Mouse (Mus musculus) liver, embryonic 15.5 days (tissue): ENCODE data around the gene Pomp. TPM values are rescaled to one million over a fixed set of nuclear protein-coding genes. Genes with fewer than 3 reads are reported as not detected.
A peak's percentile ranks its signal among the peaks of the same experiment; 100 is the strongest.

Experiments used
- ATAC-seq: fragments of 200-750 bp; cut with Nextera tagmentation; 2 replicates; pipeline ENCODE4 v1.8.0; 2017; ENCODE audit warnings: moderate number of reproducible peaks, mild to moderate bottlenecking, moderate library complexity; ENCODE audit not compliant: insufficient read depth
- H3K27ac ChIP-seq: fragments of 300-500 bp; sonication (generic); replicated peaks from 2 replicates; pipeline ENCODE4 v1.5.1; 2015; ENCODE audit warnings: mild to moderate bottlenecking, inconsistent platforms
- H3K27me3 ChIP-seq: fragments of 300-500 bp; sonication (generic); 2 replicates; pipeline ENCODE4 v1.6.1; 2015; ENCODE audit warnings: mild to moderate bottlenecking, inconsistent platforms
- H3K36me3 ChIP-seq: fragments of 300-500 bp; sonication (generic); replicated peaks from 2 replicates; pipeline ENCODE4 v1.6.1; 2015; ENCODE audit warnings: moderate library complexity, mild to moderate bottlenecking, inconsistent platforms
- H3K4me1 ChIP-seq: fragments of 300-500 bp; sonication (generic); replicated peaks from 2 replicates; pipeline ENCODE4 v1.6.1; 2015; ENCODE audit warnings: inconsistent platforms
- H3K4me2 ChIP-seq: fragments of 300-500 bp; sonication (generic); 2 replicates; pipeline ENCODE4 v1.6.1; 2015; ENCODE audit warnings: moderate library complexity, mild to moderate bottlenecking, inconsistent platforms
- H3K4me3 ChIP-seq: fragments of 300-500 bp; sonication (generic); replicated peaks from 2 replicates; pipeline ENCODE4 v1.5.1; 2015; ENCODE audit warnings: mild to moderate bottlenecking, inconsistent platforms
- H3K9ac ChIP-seq: fragments of 300-500 bp; sonication (generic); 2 replicates; pipeline ENCODE4 v1.6.1; 2015; ENCODE audit warnings: moderate library complexity, mild to moderate bottlenecking, inconsistent platforms
- H3K9me3 ChIP-seq: fragments of 300-500 bp; sonication (generic); replicated peaks from 2 replicates; pipeline ENCODE4 v1.6.1; 2016; ENCODE audit warnings: inconsistent platforms
- WGBS: fragments of 180-500 bp; shearing (Covaris S2); methylation state at CpG from one replicate; pipeline ENCODE4 v1.1.7; 2015; ENCODE audit warnings: mixed read lengths; ENCODE audit not compliant: insufficient replicate concordance; 5-methylcytosine and 5-hydroxymethylcytosine counted together
- polyA plus RNA-seq: library from polyadenylated mRNA; unstranded; fragments of >200 nt; fragmentation: Nextera tagmentation; extraction: Ambion mirVana; gene quantifications from 2 replicates; pipeline ENCODE4 v1.2.1, GENCODE M21; 2015

Gene Pomp
- polyA plus RNA-seq, 1 experiment from 2014 or later, result 209 TPM

DNA sequence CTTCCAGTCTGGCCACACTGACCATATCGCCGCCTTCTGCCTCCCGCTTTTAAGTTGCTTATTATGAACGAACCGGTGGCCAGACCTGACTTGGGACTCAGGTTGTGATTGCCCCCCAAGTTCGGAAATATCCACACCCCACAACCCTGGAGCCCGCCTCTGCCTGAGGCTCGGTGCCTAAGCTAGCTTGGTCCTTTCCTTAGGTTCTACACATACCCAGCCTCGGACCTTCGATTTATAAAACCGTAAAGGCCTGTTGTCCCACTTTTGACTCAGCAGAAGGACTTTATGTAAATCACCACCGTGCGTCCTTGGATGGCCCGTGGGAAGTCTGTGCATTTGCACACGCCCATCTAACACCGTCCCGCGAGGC lies 199 bp upstream of the Pomp start:
- Histone ChIP-seq H3K27me3 (no peaks in the 10 kb centered on the region), H3K27ac (peak overlapping the region; percentile 76), H3K36me3 (peaks cover 29% of the 10 kb centered on the region), H3K9me3 (no peaks in the 10 kb centered on the region), H3K4me2 (peak overlapping the region; percentile 78), H3K9ac (peak overlapping the region; percentile 70), H3K4me3 (peak overlapping the region; percentile 85), H3K4me1 (peaks cover 21% of the 10 kb centered on the region)
- no peak for ATAC-seq
- WGBS, result 3% methylated on average over 18 of the region's 18 CpGs

DNA sequence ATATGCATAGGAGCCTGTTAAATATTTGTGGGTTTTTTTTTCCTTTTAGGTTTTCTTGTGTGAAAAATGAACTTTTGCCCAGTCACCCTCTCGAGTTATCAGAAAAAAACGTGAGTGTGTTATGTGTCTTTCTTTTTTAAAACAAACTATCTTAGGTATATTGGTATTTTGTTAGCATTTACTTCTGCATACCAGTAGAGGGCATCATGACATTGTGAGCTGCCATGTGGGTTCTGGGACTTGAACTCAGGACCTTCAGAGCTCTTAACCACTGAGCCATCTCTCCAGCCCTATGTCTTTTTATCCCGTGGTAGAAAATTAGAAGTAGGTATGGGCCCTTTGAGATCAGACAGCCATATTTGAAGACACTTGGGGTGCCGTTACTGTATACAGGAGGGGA lies 8.4 kb downstream of the Pomp start:
- Histone ChIP-seq H3K27me3 (no peaks in the 10 kb centered on the region), H3K9ac (no peak overlapping the region), H3K4me2 (no peak overlapping the region), H3K4me1 (peaks cover 3% of the 10 kb centered on the region; the same call in 1 of the 2 replicates), H3K4me3 (no peak overlapping the region), H3K9me3 (no peaks in the 10 kb centered on the region), H3K27ac (no peak overlapping the region), H3K36me3 (peaks cover 94% of the 10 kb centered on the region)
- WGBS, result 69% methylated on average over 4 of the region's 4 CpGs
- no peak for ATAC-seq

DNA sequence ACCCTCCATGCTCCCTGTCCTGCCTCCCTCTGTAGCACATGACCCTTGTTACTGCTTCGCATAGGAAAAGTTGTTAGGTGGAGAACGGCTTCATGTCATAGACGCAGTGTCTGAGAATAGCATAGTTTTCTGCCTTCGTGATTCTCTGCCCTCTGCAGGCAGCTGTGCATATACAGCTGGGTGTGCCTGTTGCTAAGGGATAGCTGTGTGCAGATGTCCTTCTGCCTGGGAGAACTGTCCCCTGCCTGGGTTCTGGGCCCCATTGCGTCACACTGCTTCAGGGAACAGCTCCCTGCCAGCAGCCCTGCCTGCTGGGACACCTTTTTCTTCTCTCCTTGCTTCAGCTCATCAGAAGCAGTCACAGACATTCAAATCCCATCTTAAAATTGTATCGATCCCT lies 9.3 kb downstream of the Pomp start:
- Histone ChIP-seq H3K36me3 (peaks cover 94% of the 10 kb centered on the region), H3K4me3 (no peak overlapping the region), H3K27ac (no peak overlapping the region), H3K4me1 (peaks cover 9% of the 10 kb centered on the region), H3K27me3 (no peaks in the 10 kb centered on the region), H3K9ac (no peak overlapping the region), H3K9me3 (no peaks in the 10 kb centered on the region), H3K4me2 (no peak overlapping the region)
- ATAC-seq, result no peak
- 73% methylated on average over 6 of the region's 6 CpGs for WGBS

DNA sequence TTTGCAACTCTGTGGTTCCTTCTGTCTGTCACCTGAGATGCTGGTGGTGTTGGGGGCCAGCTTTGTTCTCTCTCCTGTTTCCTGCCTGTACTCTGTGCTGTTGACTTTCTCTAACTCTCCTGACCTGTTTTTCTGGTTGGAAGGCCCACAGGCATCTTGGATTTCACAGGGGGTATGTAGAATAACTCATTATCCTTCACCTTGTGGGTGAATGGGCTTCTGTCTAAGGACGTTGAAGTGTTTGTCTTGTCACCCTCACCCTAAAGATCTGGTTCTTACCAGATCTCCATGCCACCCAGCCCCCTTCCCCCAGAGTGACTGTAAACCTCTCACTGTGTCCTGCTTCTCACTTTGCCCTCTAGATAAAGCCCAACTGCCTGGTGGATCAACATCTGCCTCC lies 10.0 kb downstream of the Pomp start:
- H3K27me3 ChIP-seq, result no peaks in the 10 kb centered on the region
- H3K4me2 ChIP-seq, result no peak overlapping the region
- peaks cover 94% of the 10 kb centered on the region for H3K36me3 ChIP-seq
- H3K27ac ChIP-seq, result no peak overlapping the region
- H3K9me3 ChIP-seq, result no peaks in the 10 kb centered on the region
- no peak overlapping the region for H3K9ac ChIP-seq
- no peak for ATAC-seq
- 51% methylated on average over 1 of the region's 1 CpGs for WGBS
- H3K4me1 ChIP-seq, result peaks cover 15% of the 10 kb centered on the region
- no peak overlapping the region for H3K4me3 ChIP-seq

DNA sequence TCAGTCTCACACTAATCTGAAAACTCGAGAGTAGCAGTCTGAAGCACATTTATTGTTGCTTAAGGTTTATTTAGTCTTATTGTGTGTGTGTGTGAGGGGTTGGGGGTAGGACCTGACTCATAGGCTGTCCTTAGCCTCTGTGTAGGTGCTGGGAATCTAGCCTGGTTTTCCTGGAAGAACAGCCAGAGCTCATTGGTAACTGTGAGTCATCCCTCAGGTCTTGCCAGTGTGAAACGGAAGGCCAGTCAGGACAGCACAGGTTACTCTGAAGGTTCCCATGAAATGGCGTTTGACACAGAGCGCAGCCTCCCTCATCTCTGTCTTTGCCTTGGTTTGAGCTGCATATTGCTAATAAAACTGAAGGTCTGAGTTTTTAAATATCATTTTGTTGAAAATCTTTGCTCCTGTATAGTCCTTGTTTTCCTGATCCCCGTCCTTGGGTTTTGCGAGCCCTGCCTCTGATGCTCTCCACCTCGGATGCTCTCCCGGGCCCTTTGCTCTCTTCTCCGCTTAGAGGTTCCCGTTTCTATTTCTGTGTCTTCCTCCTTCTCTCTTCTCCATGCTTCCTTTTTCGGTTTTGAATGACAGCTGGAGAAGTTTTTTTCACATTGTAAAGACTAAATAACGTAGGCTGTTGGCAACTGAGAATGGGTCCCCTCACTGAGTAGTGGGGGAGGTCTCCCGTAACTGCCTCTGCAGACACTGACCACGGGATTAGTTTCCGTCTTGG lies 11.0 kb downstream of the Pomp start:
- Histone ChIP-seq H3K4me2 (no peak overlapping the region), H3K36me3 (peaks cover 96% of the 10 kb centered on the region), H3K27me3 (no peaks in the 10 kb centered on the region), H3K27ac (no peak overlapping the region), H3K9me3 (no peaks in the 10 kb centered on the region), H3K4me3 (no peak overlapping the region), H3K9ac (no peak overlapping the region), H3K4me1 (peaks cover 20% of the 10 kb centered on the region)
- no peak for ATAC-seq
- 58% methylated on average over 15 of the region's 15 CpGs for WGBS

DNA sequence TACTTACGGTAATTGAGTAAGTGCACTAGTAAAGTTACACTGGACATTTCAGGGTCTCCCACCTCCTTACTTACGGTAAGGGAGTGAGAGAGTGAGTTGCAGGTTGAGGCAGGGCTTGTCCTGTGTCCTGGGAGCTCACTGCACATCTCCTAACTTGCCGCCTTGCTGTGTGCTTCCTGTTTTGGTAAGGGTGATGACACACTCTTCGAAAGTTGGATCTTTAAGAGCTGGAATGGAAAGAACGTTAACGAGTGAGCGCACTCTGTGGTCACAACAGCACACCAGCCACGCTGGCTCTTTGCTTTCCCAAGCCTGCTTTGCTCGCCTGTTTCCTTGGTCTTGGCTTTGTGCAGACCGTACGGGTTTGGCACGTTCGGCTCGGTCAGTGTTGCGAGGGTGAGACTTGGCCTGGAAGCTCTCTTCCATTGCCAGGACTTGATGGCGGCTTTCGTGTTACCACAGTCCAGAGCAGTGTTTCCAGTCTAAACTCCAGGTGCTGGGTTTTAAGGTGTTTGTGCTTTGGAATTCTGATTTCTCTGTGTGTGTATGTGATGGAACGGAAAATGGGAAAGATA lies 14.3 kb downstream of the Pomp start:
- Histone ChIP-seq H3K4me3 (no peak overlapping the region), H3K4me1 (peaks cover 17% of the 10 kb centered on the region), H3K4me2 (no peak overlapping the region), H3K36me3 (peaks cover 98% of the 10 kb centered on the region), H3K27ac (no peak overlapping the region), H3K27me3 (no peaks in the 10 kb centered on the region), H3K9me3 (no peaks in the 10 kb centered on the region), H3K9ac (no peak overlapping the region)
- WGBS, result 80% methylated on average over 18 of the region's 18 CpGs
- no peak for ATAC-seq

DNA sequence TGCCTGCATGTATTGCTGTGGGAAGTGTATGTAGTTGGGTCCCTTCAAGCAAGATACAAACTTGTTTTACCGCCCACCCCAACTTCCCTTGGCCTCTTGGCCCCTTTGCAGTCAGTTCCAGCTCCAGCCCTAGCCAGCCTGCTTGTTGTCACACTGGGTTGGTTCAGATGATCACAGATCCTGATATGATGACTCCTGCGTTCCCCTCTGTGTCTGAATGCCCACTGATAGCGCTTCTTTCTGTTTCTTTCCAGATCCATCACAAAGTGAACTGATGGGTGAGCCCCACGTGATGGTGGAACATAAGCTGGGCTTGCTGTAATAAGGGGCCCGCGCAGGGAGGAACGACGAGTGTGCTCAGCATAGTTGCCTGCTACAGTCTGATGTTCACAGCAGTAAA lies 14.9 kb downstream of the Pomp start:
- ATAC-seq, result peak; percentile 45

DNA sequence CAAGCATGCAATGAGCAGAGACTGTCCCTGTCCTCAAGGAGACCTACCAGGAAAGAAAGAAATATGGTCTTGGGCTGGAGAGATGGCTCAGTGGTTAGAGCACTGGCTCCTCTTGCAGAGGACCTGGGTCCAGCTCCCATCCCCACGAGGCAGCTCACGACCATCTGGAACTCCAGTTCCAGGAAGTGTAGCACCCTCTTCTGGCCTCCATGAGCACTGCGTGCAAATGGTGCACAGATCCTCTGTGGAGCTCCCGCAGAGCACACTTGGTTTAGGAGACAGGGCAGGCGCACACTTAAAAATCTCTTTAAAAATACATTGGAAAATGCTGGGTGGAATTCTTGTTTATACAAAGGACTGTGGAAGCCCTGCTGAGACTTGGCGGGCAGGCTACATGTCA lies 17.3 kb downstream of the Pomp start:
- peaks cover 29% of the 10 kb centered on the region for H3K4me1 ChIP-seq
- no peak overlapping the region for H3K4me3 ChIP-seq
- H3K36me3 ChIP-seq, result peaks cover 99% of the 10 kb centered on the region
- ATAC-seq, result no peak
- WGBS, result 82% methylated on average over 6 of the region's 6 CpGs
- no peak overlapping the region for H3K4me2 ChIP-seq
- H3K27ac ChIP-seq, result no peak overlapping the region
- H3K27me3 ChIP-seq, result no peaks in the 10 kb centered on the region
- H3K9me3 ChIP-seq, result no peaks in the 10 kb centered on the region
- H3K9ac ChIP-seq, result no peak overlapping the region

More for the DNA sequence above, 14.9 kb downstream of the Pomp start:
- Histone ChIP-seq H3K9me3 (no peaks in the 10 kb centered on the region), H3K4me3 (no peak overlapping the region), H3K36me3 (peaks cover 98% of the 10 kb centered on the region), H3K27ac (no peak overlapping the region), H3K27me3 (no peaks in the 10 kb centered on the region), H3K4me2 (no peak overlapping the region), H3K4me1 (peaks cover 23% of the 10 kb centered on the region), H3K9ac (no peak overlapping the region)
- WGBS, result 59% methylated on average over 8 of the region's 8 CpGs

DNA sequence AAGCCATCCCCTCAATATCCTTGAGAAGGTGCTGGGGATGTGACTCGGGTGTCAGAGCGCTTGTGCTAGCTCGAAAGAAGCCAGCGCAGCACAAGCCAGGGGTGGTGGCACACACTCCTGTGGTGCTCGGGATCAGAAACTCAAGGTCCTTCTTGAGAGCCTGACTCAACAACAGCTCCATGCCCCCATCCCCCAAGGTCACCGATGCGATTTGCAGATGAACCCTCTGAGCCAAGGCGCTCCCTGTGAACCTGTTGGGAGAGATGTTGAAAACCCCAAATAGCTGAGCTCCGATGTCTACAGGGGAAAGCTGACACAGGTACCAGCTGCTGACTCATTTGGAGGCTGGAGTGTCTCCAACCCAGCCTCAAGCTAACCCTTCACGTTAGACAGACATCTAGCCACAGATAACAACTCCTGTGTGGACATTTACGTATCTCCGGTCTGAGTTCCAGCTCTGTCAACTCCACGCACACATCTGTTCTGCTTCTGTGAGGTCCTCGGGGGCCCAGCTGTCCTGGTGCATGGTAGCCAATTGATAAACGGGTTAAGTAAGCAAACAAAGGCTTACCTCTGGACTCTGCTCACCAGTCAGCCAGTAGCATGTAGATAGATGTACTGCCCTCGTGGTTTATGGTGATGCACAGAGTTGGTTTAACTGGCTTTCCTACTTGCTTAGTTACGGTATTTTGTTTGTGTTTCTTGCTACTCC lies 19.9 kb downstream of the Pomp start:
- 0 out of 2 replicates have a peak overlapping the region, but pooled peaks have one; percentile 9 for H3K4me2 ChIP-seq
- WGBS, result 60% methylated on average over 17 of the region's 17 CpGs
- H3K27me3 ChIP-seq, result no peaks in the 10 kb centered on the region
- H3K9ac ChIP-seq, result no peak overlapping the region
- H3K9me3 ChIP-seq, result no peaks in the 10 kb centered on the region
- peaks cover 82% of the 10 kb centered on the region for H3K36me3 ChIP-seq
- no peak overlapping the region; the same call in 1 of the 2 replicates for H3K27ac ChIP-seq
- peak; percentile 81 for ATAC-seq
- peaks cover 18% of the 10 kb centered on the region for H3K4me1 ChIP-seq
- H3K4me3 ChIP-seq, result no peak overlapping the region

DNA sequence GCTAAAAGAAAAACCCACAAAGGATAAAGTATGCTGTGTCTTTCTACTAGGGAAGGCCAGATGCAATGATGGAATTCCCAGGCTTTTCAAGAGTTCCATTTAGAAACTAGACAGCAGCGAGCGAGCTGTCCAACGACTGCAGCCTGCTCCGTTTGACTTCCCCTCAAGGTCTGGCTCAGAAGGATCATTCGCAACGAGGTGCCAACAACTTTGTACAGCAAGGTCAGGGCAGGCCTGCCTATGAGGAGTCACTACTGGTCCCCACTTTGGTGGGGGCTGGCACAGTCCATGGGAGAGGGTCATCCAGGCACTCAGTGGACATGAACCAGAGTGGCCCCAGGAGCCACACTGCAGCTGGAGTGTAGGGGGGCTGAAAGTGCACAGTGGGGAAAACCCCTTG lies 23.3 kb downstream of the Pomp start:
- H3K4me1 ChIP-seq, result peaks cover 21% of the 10 kb centered on the region
- H3K9me3 ChIP-seq, result no peaks in the 10 kb centered on the region
- H3K9ac ChIP-seq, result no peak overlapping the region
- H3K36me3 ChIP-seq, result peaks cover 71% of the 10 kb centered on the region
- H3K27ac ChIP-seq, result no peak overlapping the region
- H3K27me3 ChIP-seq, result no peaks in the 10 kb centered on the region
- WGBS, result 79% methylated on average over 6 of the region's 6 CpGs
- no peak overlapping the region for H3K4me2 ChIP-seq
- H3K4me3 ChIP-seq, result no peak overlapping the region
- ATAC-seq, result no peak
